Mouse (Mus musculus) myocyte (in vitro differentiated cells): ENCODE measurements around the gene Ifi208.

Experiments
- POLR2A ChIP-seq: IDR thresholded peaks from one replicate; pipeline ENCODE4 v1.6.1; 2011; ENCODE audit warnings: low read depth, mild to moderate bottlenecking, control low read depth, moderate library complexity; ENCODE audit not compliant: insufficient read length
- USF1 ChIP-seq: IDR thresholded peaks from one replicate; pipeline ENCODE4 v1.6.1; 2011; ENCODE audit warnings: low read depth, mild to moderate bottlenecking, control low read depth, moderate library complexity

DNA sequence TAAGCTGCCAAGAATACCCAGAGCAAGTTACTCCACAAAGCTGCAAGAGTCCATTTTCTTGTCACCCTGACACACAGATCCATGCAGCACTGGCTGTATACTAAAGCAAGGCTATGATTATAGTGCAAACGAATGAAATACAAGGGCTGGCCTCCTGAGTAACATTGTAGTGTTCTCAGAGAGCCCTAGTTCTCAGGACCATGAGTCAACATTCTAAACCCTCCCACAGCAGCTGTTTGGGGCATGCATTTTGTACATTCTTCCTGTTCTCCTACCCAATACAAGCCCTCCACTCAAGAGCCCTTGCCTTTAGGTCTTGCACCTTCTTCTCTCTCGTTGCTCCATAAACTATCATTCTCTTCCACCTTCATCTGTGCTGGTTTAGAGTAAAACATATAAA is 28.1 kb upstream of the Ifi208 start:
- TF ChIP-seq USF1 (no peak), POLR2A (no peak)
